Mouse (Mus musculus): ENCODE data around the gene Dnajc11. TPM values are rescaled to one million over a fixed set of nuclear protein-coding genes. Genes with fewer than 3 reads are reported as not detected.

The Dnajc11 gene
- 79.8 and 81.6 TPM in 2 replicates for polyA plus RNA-seq (2015; fragmentation: Nextera tagmentation; extraction: Ambion mirVana)

DNA sequence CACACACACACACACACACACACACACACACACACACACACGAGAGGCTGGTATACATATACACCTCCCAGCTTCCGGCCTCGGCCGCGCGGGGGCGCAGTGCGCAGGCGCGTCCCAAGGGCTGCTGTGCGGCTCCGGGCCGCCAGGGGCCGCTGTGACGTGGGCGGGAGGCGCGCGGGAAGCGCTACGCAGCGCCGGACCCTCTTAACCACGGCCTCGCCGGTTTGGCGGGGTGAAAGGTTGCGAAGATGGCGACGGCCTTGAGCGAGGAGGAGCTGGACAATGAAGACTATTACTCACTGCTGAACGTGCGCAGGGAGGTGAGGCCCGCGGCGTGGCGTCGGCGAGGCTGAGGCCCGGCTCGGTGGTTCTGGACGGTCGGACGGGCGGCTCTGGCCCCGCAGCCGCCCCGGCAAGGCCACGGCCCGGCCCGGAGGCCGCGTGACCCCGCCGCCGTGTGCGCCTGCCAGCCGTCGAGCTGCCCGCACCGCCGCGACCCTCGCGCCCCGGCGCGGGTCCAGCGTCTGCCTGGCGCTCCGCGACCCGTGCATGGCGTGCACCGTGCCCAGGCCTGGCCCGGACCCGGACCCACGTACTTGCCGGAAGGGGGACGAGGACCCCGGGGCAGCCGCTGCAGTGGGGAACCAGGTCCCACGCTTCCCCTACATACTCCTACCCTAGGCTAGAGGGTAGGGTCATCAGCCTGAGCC, at the start of gene Dnajc11:
Gene Dnajc11, plus strand, starts transcription at position 187 of the 710 bp plus-strand sequence.
- peak; percentile 92 for ATAC-seq (ENCODE audit: low FRiP score, low read depth)
- under 1% methylated on average over 69 of the region's 83 CpGs for WGBS

DNA sequence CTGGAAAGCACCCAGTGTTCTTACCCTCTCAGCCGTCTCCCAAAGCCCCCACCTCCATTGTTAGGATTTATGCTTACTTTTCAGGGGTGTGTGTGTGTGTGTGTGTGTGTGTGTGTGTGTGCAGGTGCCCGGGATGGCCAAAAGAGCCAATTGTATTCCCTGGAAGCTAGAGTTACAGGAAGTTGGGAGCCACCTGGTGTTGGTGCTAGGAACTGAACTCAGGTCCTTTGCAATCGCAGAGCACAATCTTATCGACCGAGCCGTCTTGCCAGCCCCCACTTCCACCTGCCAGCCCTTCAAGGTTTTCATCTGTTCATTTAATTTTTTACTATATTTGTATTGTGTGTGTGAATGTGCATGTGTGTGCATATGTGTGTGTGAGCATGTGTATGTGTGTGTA, 40.2 kb upstream of the Dnajc11 start:
- Histone ChIP-seq H3K9me3 (no peaks in the 10 kb centered on the region), H3K27me3 (no peaks in the 10 kb centered on the region), H3K36me3 (no peaks in the 10 kb centered on the region), H3K4me1 (replicated peaks) (no peaks in the 10 kb centered on the region), H3K4me2 (no peak overlapping the region), H3K27ac (replicated peaks) (no peak overlapping the region), H3K4me3 (no peak overlapping the region), H3K9ac (no peak overlapping the region)
- 78% methylated on average over 6 of the region's 6 CpGs for WGBS
- no peak for ATAC-seq (ENCODE audit: low FRiP score, low read depth)

More for the DNA sequence above, at the start of gene Dnajc11:
- H3K4me3 ChIP-seq, result peak within 1 kb of the TSS; percentile 96
- H3K27ac ChIP-seq (replicated peaks), result peak within 1 kb of the TSS; percentile 46; the same call in 1 of the 2 replicates
- H3K27me3 ChIP-seq, result no peaks in the 10 kb centered on the region
- H3K4me2 ChIP-seq, result peak within 1 kb of the TSS; percentile 94
- no peaks in the 10 kb centered on the region for H3K9me3 ChIP-seq
- peak within 1 kb of the TSS; percentile 90 for H3K9ac ChIP-seq
- H3K36me3 ChIP-seq, result no peaks in the 10 kb centered on the region
- H3K4me1 ChIP-seq (replicated peaks), result peaks cover 20% of the 10 kb centered on the region

DNA sequence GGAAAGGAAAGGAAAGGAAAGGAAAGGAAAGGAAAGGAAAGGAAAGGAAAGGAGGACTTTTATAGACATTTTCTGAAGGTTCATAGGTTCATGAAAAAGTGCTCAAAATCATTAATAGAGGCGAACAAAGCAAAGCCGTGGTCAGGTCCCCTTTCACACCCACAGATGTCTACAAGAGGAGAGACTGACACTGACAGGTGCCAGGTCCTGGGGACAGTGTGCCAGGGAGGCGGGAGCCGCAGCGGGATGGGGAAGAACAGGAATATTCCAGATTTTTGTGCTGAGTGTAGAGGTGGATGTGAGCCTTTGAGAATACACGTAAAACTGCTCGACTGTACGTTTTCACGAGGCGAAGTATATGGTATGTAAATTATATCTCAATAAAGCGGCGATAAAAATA, 38.6 kb upstream of the Dnajc11 start:
- 91% methylated on average over 12 of the region's 12 CpGs for WGBS
- H3K36me3 ChIP-seq, result no peaks in the 10 kb centered on the region
- H3K4me2 ChIP-seq, result no peak overlapping the region
- no peak for ATAC-seq (ENCODE audit: low FRiP score, low read depth)
- H3K9ac ChIP-seq, result no peak overlapping the region
- H3K27me3 ChIP-seq, result no peaks in the 10 kb centered on the region
- H3K27ac ChIP-seq (replicated peaks), result no peak overlapping the region
- no peak overlapping the region for H3K4me3 ChIP-seq
- H3K4me1 ChIP-seq (replicated peaks), result peaks cover 7% of the 10 kb centered on the region; the same call in 1 of the 2 replicates
- no peaks in the 10 kb centered on the region for H3K9me3 ChIP-seq

DNA sequence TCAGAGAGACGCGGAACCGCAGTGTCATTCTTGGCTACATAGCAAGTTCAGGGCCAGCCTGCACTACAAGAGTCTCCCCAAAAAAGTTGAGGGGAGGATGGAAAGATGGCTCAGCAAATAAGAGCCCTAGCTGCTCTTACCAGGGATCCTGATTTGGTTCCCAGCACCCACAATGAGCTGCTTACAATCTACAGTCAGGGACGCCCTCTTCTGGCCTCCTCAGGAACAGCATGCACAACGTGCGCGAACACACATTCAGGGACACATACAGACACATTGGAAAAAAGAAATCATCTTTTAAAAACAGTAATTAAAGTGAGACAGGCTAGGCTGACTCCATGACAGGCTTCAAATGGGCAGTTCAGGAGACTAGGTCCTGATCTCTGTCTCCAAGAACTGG, 37.9 kb upstream of the Dnajc11 start:
- Histone ChIP-seq H3K36me3 (no peaks in the 10 kb centered on the region), H3K4me3 (no peak overlapping the region), H3K27me3 (no peaks in the 10 kb centered on the region), H3K4me2 (no peak overlapping the region), H3K9me3 (no peaks in the 10 kb centered on the region), H3K4me1 (replicated peaks) (peaks cover 7% of the 10 kb centered on the region; the same call in 1 of the 2 replicates), H3K27ac (replicated peaks) (no peak overlapping the region), H3K9ac (no peak overlapping the region)
- 90% methylated on average over 7 of the region's 7 CpGs for WGBS
- ATAC-seq (ENCODE audit: low FRiP score, low read depth), result no peak

DNA sequence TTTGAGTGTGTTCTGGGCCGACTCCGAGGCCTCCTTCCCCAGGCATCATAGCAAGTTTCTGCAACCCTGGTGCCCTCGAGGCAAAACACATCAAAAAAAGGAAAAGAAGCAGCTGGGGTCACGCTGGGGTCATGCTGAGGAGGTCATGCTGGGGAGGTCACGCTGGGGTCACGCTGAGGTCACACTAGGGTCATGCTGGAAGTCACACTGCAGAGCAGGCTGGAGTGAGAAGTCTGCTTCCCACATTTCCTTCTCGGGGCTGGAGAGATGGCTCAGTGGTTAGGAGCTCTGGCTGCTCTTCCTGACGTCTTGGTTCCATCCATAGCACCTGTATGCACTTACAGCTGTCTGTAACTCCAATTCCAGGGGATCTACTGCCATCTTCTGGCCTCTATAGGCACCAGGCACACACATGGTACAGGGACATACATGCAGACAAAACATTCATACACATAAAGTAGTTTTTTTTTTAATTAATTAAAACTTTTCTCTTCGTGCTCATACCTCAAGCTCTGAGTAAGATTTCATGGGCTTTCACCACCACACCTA, 36.3 kb upstream of the Dnajc11 start:
- Histone ChIP-seq H3K9ac (no peak overlapping the region), H3K4me3 (no peak overlapping the region), H3K4me1 (replicated peaks) (peaks cover 7% of the 10 kb centered on the region; the same call in 1 of the 2 replicates), H3K4me2 (no peak overlapping the region), H3K36me3 (no peaks in the 10 kb centered on the region), H3K27ac (replicated peaks) (no peak overlapping the region), H3K27me3 (no peaks in the 10 kb centered on the region), H3K9me3 (no peaks in the 10 kb centered on the region)
- WGBS, result 64% methylated on average over 9 of the region's 9 CpGs
- no peak for ATAC-seq (ENCODE audit: low FRiP score, low read depth)

DNA sequence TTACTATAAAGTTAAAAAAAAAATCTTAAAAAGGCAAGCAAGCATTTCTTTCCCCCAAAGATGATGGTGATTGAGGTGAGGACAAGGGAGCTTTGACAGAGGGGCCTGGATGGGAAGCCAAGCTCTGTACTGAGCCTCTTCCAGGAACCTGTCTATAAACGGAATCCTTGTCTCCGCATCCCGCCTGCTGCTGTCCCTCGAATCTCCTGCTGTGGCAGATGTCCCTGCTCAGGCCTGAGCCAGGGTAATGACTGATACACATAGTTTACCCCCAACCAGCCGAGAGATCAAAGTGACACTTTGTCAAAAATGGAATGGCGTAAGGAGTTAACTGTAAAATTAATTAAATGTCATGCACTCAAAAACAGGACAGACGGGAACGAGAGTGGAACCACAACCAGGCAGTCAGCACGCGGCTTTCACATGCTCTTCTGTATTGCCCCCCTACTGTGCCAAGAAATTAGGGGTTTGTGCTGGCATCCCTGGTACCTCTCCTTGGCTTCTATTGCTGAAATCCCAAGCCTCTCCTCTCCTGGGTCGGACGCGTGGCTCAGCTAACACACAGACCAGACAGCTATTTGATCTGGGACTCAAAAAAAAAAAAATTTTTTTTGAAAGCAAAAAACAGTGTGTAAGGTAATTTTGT, 34.8 kb upstream of the Dnajc11 start:
- Histone ChIP-seq H3K4me2 (no peak overlapping the region), H3K4me3 (no peak overlapping the region), H3K9me3 (no peaks in the 10 kb centered on the region), H3K4me1 (replicated peaks) (peaks cover 7% of the 10 kb centered on the region; the same call in 1 of the 2 replicates), H3K27me3 (no peaks in the 10 kb centered on the region), H3K9ac (no peak overlapping the region), H3K27ac (replicated peaks) (no peak overlapping the region), H3K36me3 (no peaks in the 10 kb centered on the region)
- 37% methylated on average over 13 of the region's 13 CpGs for WGBS
- no peak for ATAC-seq (ENCODE audit: low FRiP score, low read depth)

DNA sequence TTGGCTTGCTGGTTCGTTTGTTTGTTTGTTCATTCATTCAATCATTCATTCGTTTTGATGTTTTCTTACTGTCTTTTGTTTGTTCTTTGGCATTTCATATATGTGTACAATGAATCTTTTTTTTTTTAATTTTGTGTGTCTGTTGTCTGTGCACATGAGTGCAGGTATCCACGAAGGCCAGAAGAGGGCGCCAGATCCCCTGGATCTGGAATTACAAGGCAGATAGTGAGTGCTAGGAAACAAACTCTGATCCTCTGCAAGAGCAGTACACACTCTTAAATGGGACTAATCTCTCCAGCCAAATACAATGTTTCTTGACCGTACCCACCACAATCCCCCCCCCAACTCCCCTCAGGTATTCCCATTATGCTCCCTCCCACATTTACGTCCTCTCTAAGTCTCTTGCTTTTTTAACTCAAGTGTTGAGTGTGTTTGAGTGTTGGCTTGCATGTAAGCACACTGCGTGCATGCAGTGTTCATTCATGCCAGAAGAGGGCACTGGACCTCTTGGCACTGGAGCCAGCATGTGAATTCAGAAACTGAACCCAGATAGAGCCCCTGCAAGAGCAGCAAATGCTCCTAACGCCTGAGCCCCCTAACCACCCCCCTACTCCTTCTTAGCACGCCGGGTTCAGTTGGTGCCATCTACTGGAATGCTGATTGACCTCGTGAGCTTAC, 33.6 kb upstream of the Dnajc11 start:
- WGBS, result 71% methylated on average over 11 of the region's 11 CpGs
- Histone ChIP-seq H3K4me1 (replicated peaks) (peaks cover 7% of the 10 kb centered on the region; the same call in 1 of the 2 replicates), H3K9me3 (no peaks in the 10 kb centered on the region), H3K4me3 (no peak overlapping the region), H3K9ac (no peak overlapping the region), H3K27ac (replicated peaks) (no peak overlapping the region), H3K27me3 (no peaks in the 10 kb centered on the region), H3K4me2 (no peak overlapping the region), H3K36me3 (no peaks in the 10 kb centered on the region)
- no peak for ATAC-seq (ENCODE audit: low FRiP score, low read depth)

DNA sequence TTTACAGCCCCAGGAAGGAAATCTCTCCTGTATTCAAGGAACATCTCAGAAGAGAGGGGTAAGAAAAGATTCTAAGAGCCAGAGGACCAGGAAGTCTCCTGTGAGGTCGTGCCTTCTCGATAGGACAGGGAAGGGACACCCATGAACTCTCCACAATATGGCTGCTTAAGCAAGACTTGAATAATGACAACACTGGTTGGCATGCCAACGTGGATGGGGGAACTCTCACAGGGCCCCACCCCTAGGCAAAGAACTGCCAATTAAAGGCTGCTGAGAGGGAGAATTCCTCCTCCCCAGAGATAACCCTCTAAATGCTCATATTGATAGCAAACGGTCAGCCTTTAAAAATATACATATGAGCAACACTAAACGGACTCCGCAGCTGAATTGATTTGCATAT, 32.8 kb upstream of the Dnajc11 start:
- no peaks in the 10 kb centered on the region for H3K27me3 ChIP-seq
- WGBS, result 58% methylated on average over 6 of the region's 6 CpGs
- H3K4me1 ChIP-seq (replicated peaks), result peaks cover 7% of the 10 kb centered on the region; the same call in 1 of the 2 replicates
- H3K9me3 ChIP-seq, result no peaks in the 10 kb centered on the region
- H3K4me3 ChIP-seq, result no peak overlapping the region
- ATAC-seq (ENCODE audit: low FRiP score, low read depth), result no peak
- H3K27ac ChIP-seq (replicated peaks), result no peak overlapping the region
- H3K4me2 ChIP-seq, result no peak overlapping the region
- no peaks in the 10 kb centered on the region for H3K36me3 ChIP-seq
- no peak overlapping the region for H3K9ac ChIP-seq

DNA sequence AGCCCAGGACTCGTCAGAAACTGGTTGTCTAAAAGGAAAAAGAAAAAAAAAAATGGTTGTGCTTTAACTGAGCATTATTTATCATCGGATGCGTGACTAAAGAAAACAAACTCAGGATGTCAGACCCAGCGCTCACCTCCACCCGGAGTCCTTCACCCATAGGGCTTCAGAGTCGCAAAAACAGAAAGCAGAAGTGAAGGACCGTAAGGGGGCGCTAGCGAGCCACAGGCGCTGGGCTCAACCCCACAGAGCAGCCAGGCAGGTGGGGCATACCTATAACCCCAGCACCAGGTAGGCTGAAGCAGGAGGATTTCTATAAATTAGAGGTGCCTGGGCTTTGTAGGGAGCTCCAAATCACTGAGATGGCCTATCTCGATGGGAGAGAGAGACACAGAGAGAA, 32.1 kb upstream of the Dnajc11 start:
- 69% methylated on average over 11 of the region's 11 CpGs for WGBS

DNA sequence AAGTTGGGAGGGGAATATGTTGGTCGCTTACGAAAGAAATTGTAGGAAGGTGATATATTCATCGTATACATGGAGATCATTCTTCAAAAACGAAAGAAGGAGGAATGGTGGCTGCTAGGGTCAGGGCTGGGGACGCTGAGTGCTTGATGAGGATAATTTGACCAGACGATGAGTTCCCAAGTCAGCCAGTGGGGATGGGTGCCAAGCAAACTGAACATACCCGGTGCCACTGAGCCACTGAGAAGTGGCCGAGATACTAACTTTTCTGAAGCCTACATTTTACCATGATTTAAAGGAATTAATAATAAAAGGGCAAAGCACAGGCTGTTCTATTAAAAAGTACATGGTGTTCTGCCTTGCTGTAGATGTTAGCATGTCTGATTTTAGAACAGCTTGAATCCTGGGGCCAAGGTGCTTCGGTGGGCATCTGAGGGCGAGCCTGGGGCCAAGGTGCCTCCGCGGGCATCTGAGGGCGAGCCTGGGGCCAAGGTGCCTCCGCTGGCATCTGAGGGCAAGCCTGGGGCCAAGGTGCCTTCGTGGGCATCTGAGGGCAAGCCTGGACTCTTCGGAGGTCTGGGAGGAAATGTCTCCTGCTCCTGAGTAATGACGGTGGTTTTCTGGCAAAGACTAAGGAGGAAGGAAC, 31.3 kb upstream of the Dnajc11 start:
- H3K4me3 ChIP-seq, result no peak overlapping the region

More for the DNA sequence above, 32.1 kb upstream of the Dnajc11 start:
- Histone ChIP-seq H3K27ac (replicated peaks) (no peak overlapping the region), H3K9ac (no peak overlapping the region), H3K9me3 (no peaks in the 10 kb centered on the region), H3K4me3 (no peak overlapping the region), H3K36me3 (no peaks in the 10 kb centered on the region), H3K4me2 (no peak overlapping the region), H3K4me1 (replicated peaks) (peaks cover 11% of the 10 kb centered on the region; the same call in 1 of the 2 replicates), H3K27me3 (no peaks in the 10 kb centered on the region)
- ATAC-seq (ENCODE audit: low FRiP score, low read depth), result no peak

DNA sequence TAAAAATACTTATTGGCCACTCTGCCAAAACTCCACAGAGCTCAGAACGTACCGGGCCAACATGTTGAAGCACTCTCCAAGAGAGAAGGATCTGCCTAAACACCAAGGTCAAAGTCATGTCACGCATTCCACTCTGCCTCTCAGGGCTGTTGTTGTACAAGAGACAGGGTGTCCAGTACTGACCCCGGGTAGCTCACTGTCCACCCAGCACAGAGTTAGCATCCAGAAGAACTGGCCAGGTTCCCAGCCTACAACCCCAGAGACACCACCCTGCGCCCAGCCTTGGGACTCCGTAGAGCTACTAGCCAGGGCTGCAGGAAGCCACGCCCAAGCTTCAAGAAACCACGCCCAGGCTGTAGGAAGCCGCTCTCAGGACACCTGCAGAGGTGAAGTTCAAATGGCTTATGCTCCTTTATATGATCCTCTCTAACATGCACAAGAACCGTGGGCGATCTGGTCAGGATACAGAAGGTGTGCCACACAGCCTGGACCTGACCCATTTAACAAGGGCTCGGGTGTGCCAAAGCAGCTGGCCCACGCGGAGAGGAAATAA, 30.7 kb upstream of the Dnajc11 start:
- 64% methylated on average over 14 of the region's 14 CpGs for WGBS
- no peaks in the 10 kb centered on the region for H3K9me3 ChIP-seq
- H3K27ac ChIP-seq (replicated peaks), result no peak overlapping the region
- H3K36me3 ChIP-seq, result no peaks in the 10 kb centered on the region
- no peak for ATAC-seq (ENCODE audit: low FRiP score, low read depth)
- no peak overlapping the region for H3K4me3 ChIP-seq
- H3K4me2 ChIP-seq, result no peak overlapping the region
- H3K27me3 ChIP-seq, result no peaks in the 10 kb centered on the region
- peaks cover 12% of the 10 kb centered on the region; the same call in 1 of the 2 replicates for H3K4me1 ChIP-seq (replicated peaks)
- H3K9ac ChIP-seq, result no peak overlapping the region

More for the DNA sequence above, 31.3 kb upstream of the Dnajc11 start:
- Histone ChIP-seq H3K9me3 (no peaks in the 10 kb centered on the region), H3K4me1 (replicated peaks) (peaks cover 12% of the 10 kb centered on the region; the same call in 1 of the 2 replicates), H3K36me3 (no peaks in the 10 kb centered on the region), H3K4me2 (no peak overlapping the region), H3K27ac (replicated peaks) (no peak overlapping the region), H3K27me3 (no peaks in the 10 kb centered on the region), H3K9ac (no peak overlapping the region)
- no peak for ATAC-seq (ENCODE audit: low FRiP score, low read depth)
- WGBS, result 89% methylated on average over 17 of the region's 17 CpGs

Measured in hindbrain, embryonic 15.5 days (tissue).